Mouse (Mus musculus) CH12.LX (cell line): ENCODE measurements around the gene Zpbp2. TPM values are rescaled to one million over a fixed set of nuclear protein-coding genes. Genes with fewer than 3 reads are reported as not detected.
A peak's percentile ranks its signal among the peaks of the same experiment; 100 is the strongest.

Experiments
- DNase-seq: peaks from one replicate; pipeline ENCODE4 v3.0.0-alpha.2; 2013; ENCODE audit errors: extremely low read depth
- H3K27ac ChIP-seq: 2 replicates; pipeline ENCODE4 v1.5.1; 2012; ENCODE audit warnings: low read depth, mild to moderate bottlenecking, control low read depth, moderate library complexity; ENCODE audit not compliant: insufficient read depth
- H3K27me3 ChIP-seq: replicated peaks from 2 replicates; pipeline ENCODE3; 2012; ENCODE audit warnings: inconsistent platforms
- H3K36me3 ChIP-seq, 2 experiments: replicated peaks in 1 of 2; 2 replicates each; pipeline versions ENCODE3 to v1.6.1; 2012; ENCODE audit warnings: inconsistent platforms in 1 of 2, low read length in 1 of 2, mild to moderate bottlenecking in 1 of 2, mixed read lengths in 1 of 2, moderate library complexity in 1 of 2; ENCODE audit not compliant: control insufficient read depth in 1 of 2, insufficient read depth in 1 of 2
- H3K4me1 ChIP-seq, 2 experiments: 2 replicates each; pipeline ENCODE4 v1.6.1; 2012; ENCODE audit warnings: inconsistent platforms in 1 of 2, moderate library complexity in 1 of 2; ENCODE audit not compliant: insufficient read depth in 2 of 2, control insufficient read depth in 1 of 2
- H3K4me2 ChIP-seq: 2 replicates; pipeline ENCODE4 v1.6.1; 2012; ENCODE audit warnings: low read depth, mild to moderate bottlenecking, control low read depth; ENCODE audit not compliant: poor library complexity, insufficient read depth, severe bottlenecking
- H3K4me3 ChIP-seq, 3 experiments: fragments of 150-350 bp in 1 of 3; sonication (generic) in 1 of 3; replicated peaks in 1 of 3; 2 replicates each; pipeline versions ENCODE3 to v1.5.1; 2011 to 2012; ENCODE audit warnings: low read depth in 2 of 3, low read length in 2 of 3, mild to moderate bottlenecking in 2 of 3, moderate library complexity in 2 of 3, control low read depth in 1 of 3, improper control_type of control experiment in 1 of 3, inconsistent platforms in 1 of 3, mixed read lengths in 1 of 3; ENCODE audit not compliant: poor library complexity in 1 of 3
- H3K79me2 ChIP-seq: replicated peaks from 2 replicates; pipeline ENCODE4 v1.6.1; 2012; ENCODE audit warnings: mild to moderate bottlenecking, moderate library complexity; ENCODE audit not compliant: control insufficient read depth, poor library complexity, insufficient read depth, severe bottlenecking; ENCODE audit errors: extremely low read depth
- H3K9ac ChIP-seq: 2 replicates; pipeline ENCODE4 v1.6.1; 2012; ENCODE audit warnings: low read depth, mild to moderate bottlenecking, control low read depth, moderate library complexity; ENCODE audit not compliant: insufficient read depth
- H3K9me3 ChIP-seq: replicated peaks from 2 replicates; pipeline ENCODE3; 2012; ENCODE audit warnings: low read length, inconsistent platforms, mixed read lengths
- BHLHE40 ChIP-seq: IDR thresholded peaks from 2 replicates; pipeline ENCODE4 v1.6.1; 2011; ENCODE audit warnings: mild to moderate bottlenecking, low read depth, low read length, improper control_type of control experiment
- CHD1 ChIP-seq: IDR thresholded peaks from 2 replicates; pipeline ENCODE4 v1.6.1; 2012; ENCODE audit warnings: low read depth, low read length, improper control_type of control experiment, inconsistent platforms
- CHD2 ChIP-seq: IDR thresholded peaks from 2 replicates; pipeline ENCODE4 v1.6.1; 2011; ENCODE audit warnings: low read length, improper control_type of control experiment
- CTCF ChIP-seq, 2 experiments: IDR thresholded peaks in 1 of 2; conservative IDR thresholded peaks in 1 of 2; 2 replicates each; pipeline ENCODE4 v1.5.1; 2011 to 2012; ENCODE audit warnings: low read depth in 2 of 2, low read length in 2 of 2, improper control_type of control experiment in 1 of 2, inconsistent platforms in 1 of 2, mild to moderate bottlenecking in 1 of 2, moderate library complexity in 1 of 2
- ELF1 ChIP-seq: IDR thresholded peaks from 2 replicates; pipeline ENCODE4 v1.6.1; 2014; ENCODE audit warnings: low read depth, mild to moderate bottlenecking, inconsistent platforms, low read length, improper control_type of control experiment
- ETS1 ChIP-seq: conservative IDR thresholded peaks from 2 replicates; pipeline ENCODE4 v1.6.1; 2012; ENCODE audit warnings: low read depth, mild to moderate bottlenecking, inconsistent platforms, low read length, improper control_type of control experiment, moderate library complexity
- GABPA ChIP-seq: IDR thresholded peaks from 2 replicates; pipeline ENCODE4 v1.6.1; 2012; ENCODE audit warnings: low read depth, low read length, improper control_type of control experiment, inconsistent platforms; ENCODE audit not compliant: insufficient replicate concordance
- HCFC1 ChIP-seq: IDR thresholded peaks from 2 replicates; pipeline ENCODE4 v1.6.1; 2012; ENCODE audit warnings: low read depth, mild to moderate bottlenecking, inconsistent platforms, low read length, improper control_type of control experiment
- IRF4 ChIP-seq: IDR thresholded peaks from 2 replicates; pipeline ENCODE4 v1.6.1; 2014; ENCODE audit warnings: low read depth, mild to moderate bottlenecking, inconsistent platforms, low read length, improper control_type of control experiment
- MAX ChIP-seq: IDR thresholded peaks from 2 replicates; pipeline ENCODE4 v1.6.1; 2011; ENCODE audit warnings: low read length, improper control_type of control experiment
- MAZ ChIP-seq: IDR thresholded peaks from 2 replicates; pipeline ENCODE4 v1.6.1; 2012; ENCODE audit warnings: low read depth, mild to moderate bottlenecking, inconsistent platforms, low read length, improper control_type of control experiment, moderate library complexity
- MXI1 ChIP-seq: IDR thresholded peaks from 2 replicates; pipeline ENCODE4 v1.6.1; 2011; ENCODE audit warnings: mild to moderate bottlenecking, low read depth, low read length, improper control_type of control experiment
- NELFE ChIP-seq: IDR thresholded peaks from 2 replicates; pipeline ENCODE4 v1.6.1; 2011; ENCODE audit warnings: low read depth, low read length, improper control_type of control experiment
- NRF1 ChIP-seq: IDR thresholded peaks from 2 replicates; pipeline ENCODE4 v1.6.1; 2014; ENCODE audit warnings: low read depth, mild to moderate bottlenecking, inconsistent platforms, low read length, improper control_type of control experiment, moderate library complexity
- POLR2A ChIP-seq: IDR thresholded peaks from 2 replicates; pipeline ENCODE4 v1.6.1; 2011; ENCODE audit warnings: low read depth, mild to moderate bottlenecking, improper control_type of control experiment, low read length
- POLR2AphosphoS2 ChIP-seq: IDR thresholded peaks from 2 replicates; pipeline ENCODE4 v1.6.1; 2011; ENCODE audit warnings: low read depth, low read length, improper control_type of control experiment
- RAD21 ChIP-seq: IDR thresholded peaks from 2 replicates; pipeline ENCODE4 v1.6.1; 2011; ENCODE audit warnings: low read depth, mild to moderate bottlenecking, low read length, improper control_type of control experiment, moderate library complexity
- SIN3A ChIP-seq: IDR thresholded peaks from 2 replicates; pipeline ENCODE4 v1.6.1; 2012; ENCODE audit warnings: low read length, improper control_type of control experiment, inconsistent platforms
- SMC3 ChIP-seq: IDR thresholded peaks from 2 replicates; pipeline ENCODE4 v1.6.1; 2011; ENCODE audit warnings: low read depth, low read length, improper control_type of control experiment
- TBP ChIP-seq: conservative IDR thresholded peaks from 2 replicates; pipeline ENCODE4 v1.6.1; 2011; ENCODE audit warnings: low read depth, low read length, improper control_type of control experiment
- TCF12 ChIP-seq: IDR thresholded peaks from 2 replicates; pipeline ENCODE4 v1.6.1; 2014; ENCODE audit warnings: low read depth, mild to moderate bottlenecking, inconsistent platforms, low read length, improper control_type of control experiment
- UBTF ChIP-seq: IDR thresholded peaks from 2 replicates; pipeline ENCODE4 v1.6.1; 2012; ENCODE audit warnings: low read depth, mild to moderate bottlenecking, inconsistent platforms, low read length, improper control_type of control experiment, moderate library complexity
- USF2 ChIP-seq: conservative IDR thresholded peaks from 2 replicates; pipeline ENCODE4 v1.6.1; 2011; ENCODE audit warnings: low read depth, low read length, improper control_type of control experiment
- ZMIZ1 ChIP-seq: IDR thresholded peaks from 2 replicates; pipeline ENCODE4 v1.6.1; 2012; ENCODE audit warnings: low read depth, mild to moderate bottlenecking, inconsistent platforms, low read length, improper control_type of control experiment
- dilution Hi-C: fragments of 300-500 bp; cut with MboI; formaldehyde crosslinking; loops from 2 replicates; pipeline ENCODE4 v1.14.3; 2020; ENCODE audit warnings: low sequenced_read_pairs; ENCODE audit not compliant: extremely low pct_unique_long_range_greater_than_20kb, extremely low pct_ligation_motif_present
- in situ Hi-C: fragments of 300-500 bp; cut with MboI; formaldehyde crosslinking; loops from 3 replicates; pipeline ENCODE4 v1.14.3; 2019; ENCODE audit warnings: low sequenced_read_pairs, low pct_ligation_motif_present, low pct_unique_long_range_greater_than_20kb, mixed read lengths
- polyA plus RNA-seq: library from polyadenylated mRNA; unstranded; fragments of >175 nt; gene quantifications from 2 replicates; pipeline ENCODE4 v1.2.1, GENCODE M21; 2012; ENCODE audit warnings: low read depth; ENCODE audit not compliant: insufficient read length
- total RNA-seq, 2 experiments: library from RNA; depleted of rRNA; stranded (reverse); fragments of 300-350 nt in 1 of 2; fragments of >200 nt in 1 of 2; gene quantifications; 2 replicates each; pipeline ENCODE4 v1.2.3; 2012 to 2014

Gene Zpbp2
- total and polyA plus RNA-seq, 3 experiments, result 3.2 to 3.9 (median 3.7) TPM

GRCm38 (mm10) chr11:98545711-98546231 lies 5.1 kb upstream of the Zpbp2 start, which contains the start of gene Ikzf3 (continued):
- TF ChIP-seq USF2 (no peak), CTCF (conservative IDR thresholded peaks at IDR 0.05 in 1 of 2, IDR thresholded peaks at IDR 0.05 in 1 of 2; ENCODE audit: low read depth in 2 of 2, low read length in 2 of 2) (peak in 1 of 2 experiments; percentile 39; a peak in 2 of 4 replicates), HCFC1 (no peak), ELF1 (peak; percentile 51; the same call in 1 of the 2 replicates), BHLHE40 (peak; percentile 88), TBP (no peak; the same call in 1 of the 2 replicates)

- TF ChIP-seq BHLHE40 (peak; percentile 95), ZMIZ1 (peak; percentile 70; the same call in 1 of the 2 replicates), ETS1 (peak; percentile 34; the same call in 1 of the 2 replicates), IRF4 (no peak), MXI1 (peak; percentile 68), MAZ (peak; percentile 70), MAX (peak; percentile 88), TBP (peak; percentile 40; the same call in 1 of the 2 replicates), TCF12 (no peak), CHD1 (0 out of 2 replicates have a peak, but pooled peaks have one; percentile 3), NELFE (peak; percentile 22; the same call in 1 of the 2 replicates), RAD21 (no peak), SIN3A (peak; percentile 16; the same call in 1 of the 2 replicates), GABPA (no peak), NRF1 (peak; percentile 58; the same call in 1 of the 2 replicates), CHD2 (0 out of 2 replicates have a peak, but pooled peaks have one; percentile 41), POLR2A (peak; percentile 61), POLR2AphosphoS2 (peak; percentile 81), UBTF (no peak), SMC3 (peak; percentile 1; the same call in 1 of the 2 replicates)
- peak overlapping the region; percentile 86 for H3K9ac ChIP-seq
- H3K9me3 ChIP-seq, result no peaks in the 10 kb centered on the region
- peaks cover 3 to 8% of the 10 kb centered on the region in 2 experiments for H3K36me3 ChIP-seq
- dilution Hi-C loops, result no loop called here
- DNase-seq, result peak; percentile 53
- peak overlapping the region; percentile 69 to 80 (median 77) for H3K4me3 ChIP-seq
- peaks cover 5 to 58% of the 10 kb centered on the region in 2 experiments; a peak in 3 of 4 replicates for H3K4me1 ChIP-seq
- H3K79me2 ChIP-seq, result peaks cover 43% of the 10 kb centered on the region
- no peaks in the 10 kb centered on the region for H3K27me3 ChIP-seq
- in situ Hi-C loops, result loop anchor here (5.0 kb wide), 1 partner anchor 69 kb away; no protein-coding TSS in a partner anchor
- H3K4me2 ChIP-seq, result peak overlapping the region; percentile 94
- peak overlapping the region; percentile 82 for H3K27ac ChIP-seq
These were observed 4.2 kb upstream of the Zpbp2 start for GRCm38 (mm10) chr11:98546529-98547307.
